Mouse (Mus musculus) monocyte, adult 5-6 weeks (primary cell): ENCODE measurements around the gene Cdkl3. TPM values are rescaled to one million over a fixed set of nuclear protein-coding genes. Genes with fewer than 3 reads are reported as not detected.
A peak's percentile ranks its signal among the peaks of the same experiment; 100 is the strongest.

ENCODE experiments used
- ATAC-seq: fragments of 153-309, 156-312 bp; replicated peaks from 2 replicates; pipeline ENCODE4 v1.8.0; 2017; ENCODE audit warnings: mild to moderate bottlenecking; ENCODE audit not compliant: low TSS enrichment, insufficient number of reproducible peaks, severe bottlenecking, poor library complexity, low FRiP score
- total RNA-seq: library from RNA; stranded (forward); fragments of 200-1000, 200-491, 200-594 nt; gene quantifications from 3 replicates; pipeline ENCODE4 v1.2.3, GENCODE M21; 2017

The Cdkl3 gene
- total RNA-seq, 1 experiment from 2014 or later: 7.1 TPM

- no peak for ATAC-seq
Observed at GRCm38 (mm10) chr11:52003505-52003771, 583 bp upstream of the Cdkl3 start.

- no peak for ATAC-seq
Observed at GRCm38 (mm10) chr11:52005586-52005985, 1.6 kb downstream of the Cdkl3 start.

GRCm38 (mm10) chr11:52011011-52011410, 7.0 kb downstream of the Cdkl3 start:
- no peak for ATAC-seq

- no peak for ATAC-seq
Observed at GRCm38 (mm10) chr11:52011541-52011940, 7.5 kb downstream of the Cdkl3 start.

- ATAC-seq: no peak
Observed at GRCm38 (mm10) chr11:52018217-52018616, 14.2 kb downstream of the Cdkl3 start.

- no peak for ATAC-seq
Observed at GRCm38 (mm10) chr11:52032356-52032755, 28.3 kb downstream of the Cdkl3 start.

- no peak for ATAC-seq
Observed at GRCm38 (mm10) chr11:52033953-52034352, 29.9 kb downstream of the Cdkl3 start.

- ATAC-seq: no peak
Observed at GRCm38 (mm10) chr11:52035905-52036304, 31.9 kb downstream of the Cdkl3 start.

GRCm38 (mm10) chr11:52037659-52038058, 33.6 kb downstream of the Cdkl3 start:
- ATAC-seq: no peak

GRCm38 (mm10) chr11:52043224-52043623, 39.2 kb downstream of the Cdkl3 start:
- peak; percentile 74 for ATAC-seq

- ATAC-seq: no peak
Observed at GRCm38 (mm10) chr11:52044156-52044555, 40.1 kb downstream of the Cdkl3 start.

GRCm38 (mm10) chr11:52046446-52047165, 42.6 kb downstream of the Cdkl3 start:
- peak; percentile 66 for ATAC-seq

- ATAC-seq: no peak
Observed at GRCm38 (mm10) chr11:52053371-52053770, 49.4 kb downstream of the Cdkl3 start.

- no peak for ATAC-seq
Observed at GRCm38 (mm10) chr11:52054728-52055127, 50.7 kb downstream of the Cdkl3 start.

- ATAC-seq: no peak
Observed at GRCm38 (mm10) chr11:52056198-52056597, 52.2 kb downstream of the Cdkl3 start.

- ATAC-seq: no peak
Observed at GRCm38 (mm10) chr11:52059001-52059400, 55.0 kb downstream of the Cdkl3 start.

- no peak for ATAC-seq
Observed at GRCm38 (mm10) chr11:52060315-52060714, 56.3 kb downstream of the Cdkl3 start.

GRCm38 (mm10) chr11:52062406-52062805, 58.4 kb downstream of the Cdkl3 start:
- no peak for ATAC-seq

GRCm38 (mm10) chr11:52064398-52064797, 60.4 kb downstream of the Cdkl3 start:
- ATAC-seq: peak; percentile 52

- ATAC-seq: peak; percentile 88
Observed at GRCm38 (mm10) chr11:52065841-52066240, 61.8 kb downstream of the Cdkl3 start.

- peak; percentile 70; the same call in 1 of the 2 replicates for ATAC-seq
Observed at GRCm38 (mm10) chr11:52071768-52072167, 67.7 kb downstream of the Cdkl3 start.
